Mouse (Mus musculus): Measurements from ENCODE around the gene Eda. TPM values are rescaled to one million over a fixed set of nuclear protein-coding genes. Genes with fewer than 3 reads are reported as not detected.

Eda gene
- polyA plus RNA-seq, 1 experiment from 2014 or later, result 1.7 TPM

GRCm38 (mm10) chrX:100314172-100314902 is 338.9 kb downstream of the Eda start:
- H3K27me3 ChIP-seq (replicated peaks; ENCODE audit: low read depth, poor library complexity, severe bottlenecking), result peaks cover 19% of the 10 kb centered on the region
- H3K4me1 ChIP-seq, result no peaks in the 10 kb centered on the region
- H3K27ac ChIP-seq (replicated peaks), result no peak overlapping the region
- H3K4me3 ChIP-seq, result no peak overlapping the region
- no peaks in the 10 kb centered on the region for H3K36me3 ChIP-seq (replicated peaks)
- DNase-seq (ENCODE audit: low spot score), result no peak
- no peaks in the 10 kb centered on the region for H3K9me3 ChIP-seq

- no peak for DNase-seq (ENCODE audit: low spot score)
- WGBS, result 73% methylated on average over 2 of the region's 2 CpGs
- Histone ChIP-seq H3K9me3 (no peaks in the 10 kb centered on the region), H3K4me3 (no peak overlapping the region), H3K36me3 (replicated peaks) (no peaks in the 10 kb centered on the region), H3K4me1 (no peaks in the 10 kb centered on the region), H3K27ac (replicated peaks) (no peak overlapping the region), H3K27me3 (replicated peaks; ENCODE audit: low read depth, poor library complexity, severe bottlenecking) (peaks cover 70% of the 10 kb centered on the region)
Observed at GRCm38 (mm10) chrX:100340687-100341086, 365.3 kb downstream of the Eda start.

DNA sequence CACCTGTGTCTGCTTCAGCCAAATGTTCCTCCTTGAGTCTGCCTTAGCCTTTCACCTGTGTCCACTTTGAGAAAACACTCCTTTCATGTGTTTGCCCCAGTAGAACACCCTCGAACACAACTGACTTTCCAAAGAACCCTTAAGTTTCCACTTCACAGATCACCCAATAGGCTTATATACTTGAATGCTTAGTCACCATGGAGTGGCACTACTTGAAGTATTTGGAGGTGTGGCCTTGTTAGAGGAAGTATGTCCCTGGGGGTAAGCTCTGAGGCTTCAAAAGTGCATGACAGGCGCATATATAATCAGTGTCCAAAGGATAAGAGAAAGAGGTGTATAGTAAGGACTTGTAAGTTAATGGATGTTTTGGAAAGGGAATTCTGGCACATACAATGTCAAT is 369.0 kb downstream of the Eda start:
- no peak overlapping the region for H3K27ac ChIP-seq (replicated peaks)
- no peak for DNase-seq (ENCODE audit: low spot score)
- no peaks in the 10 kb centered on the region for H3K4me1 ChIP-seq
- H3K9me3 ChIP-seq, result no peaks in the 10 kb centered on the region
- H3K36me3 ChIP-seq (replicated peaks), result no peaks in the 10 kb centered on the region
- peaks cover 36% of the 10 kb centered on the region for H3K27me3 ChIP-seq (replicated peaks; ENCODE audit: low read depth, poor library complexity, severe bottlenecking)
- WGBS, result 79% methylated on average over 2 of the region's 2 CpGs
- no peak overlapping the region for H3K4me3 ChIP-seq

GRCm38 (mm10) chrX:100356974-100357373 is 381.6 kb downstream of the Eda start:
- Histone ChIP-seq H3K4me1 (no peaks in the 10 kb centered on the region), H3K27me3 (replicated peaks; ENCODE audit: low read depth, poor library complexity, severe bottlenecking) (peaks cover 50% of the 10 kb centered on the region), H3K36me3 (replicated peaks) (no peaks in the 10 kb centered on the region), H3K9me3 (no peaks in the 10 kb centered on the region), H3K4me3 (no peak overlapping the region), H3K27ac (replicated peaks) (no peak overlapping the region)
- WGBS, result 95% methylated on average over 2 of the region's 2 CpGs
- no peak for DNase-seq (ENCODE audit: low spot score)

- Histone ChIP-seq H3K4me3 (no peak overlapping the region), H3K9me3 (0 out of 2 replicates have a peak, but pooled peaks cover 2% of the 10 kb centered on the region), H3K36me3 (replicated peaks) (no peaks in the 10 kb centered on the region), H3K27ac (replicated peaks) (no peak overlapping the region), H3K4me1 (no peaks in the 10 kb centered on the region), H3K27me3 (replicated peaks; ENCODE audit: low read depth, poor library complexity, severe bottlenecking) (peaks cover 49% of the 10 kb centered on the region)
- no peak for DNase-seq (ENCODE audit: low spot score)
- 84% methylated on average over 1 of the region's 1 CpGs for WGBS
Observed at GRCm38 (mm10) chrX:100389887-100390286, 414.5 kb downstream of the Eda start.

DNA sequence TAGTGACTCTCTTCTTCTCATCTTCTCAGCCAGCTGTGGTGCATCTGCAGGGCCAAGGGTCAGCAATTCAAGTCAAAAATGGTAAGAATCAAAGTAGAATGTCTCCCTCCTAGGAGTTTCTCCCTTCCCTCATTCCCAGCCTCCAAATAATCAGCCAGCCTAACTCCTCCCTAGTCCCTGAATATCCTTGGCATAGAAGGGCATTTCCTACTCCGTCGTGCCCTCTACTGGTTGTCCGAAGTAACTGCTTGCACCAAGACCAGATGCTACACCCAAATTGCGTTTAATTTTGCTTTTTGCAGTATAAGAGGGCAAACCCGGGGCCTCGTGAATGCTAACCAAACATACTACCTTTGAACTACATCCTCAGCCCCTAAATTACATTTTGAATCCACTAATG is 416.9 kb downstream of the Eda start:
- no peak overlapping the region for H3K27ac ChIP-seq (replicated peaks)
- no peaks in the 10 kb centered on the region for H3K36me3 ChIP-seq (replicated peaks)
- WGBS, result 30% methylated on average over 6 of the region's 6 CpGs
- H3K4me3 ChIP-seq, result no peak overlapping the region
- peak; percentile 39 for DNase-seq (ENCODE audit: low spot score)
- peaks cover 73% of the 10 kb centered on the region for H3K27me3 ChIP-seq (replicated peaks; ENCODE audit: low read depth, poor library complexity, severe bottlenecking)
- no peaks in the 10 kb centered on the region for H3K4me1 ChIP-seq
- H3K9me3 ChIP-seq, result no peaks in the 10 kb centered on the region

DNA sequence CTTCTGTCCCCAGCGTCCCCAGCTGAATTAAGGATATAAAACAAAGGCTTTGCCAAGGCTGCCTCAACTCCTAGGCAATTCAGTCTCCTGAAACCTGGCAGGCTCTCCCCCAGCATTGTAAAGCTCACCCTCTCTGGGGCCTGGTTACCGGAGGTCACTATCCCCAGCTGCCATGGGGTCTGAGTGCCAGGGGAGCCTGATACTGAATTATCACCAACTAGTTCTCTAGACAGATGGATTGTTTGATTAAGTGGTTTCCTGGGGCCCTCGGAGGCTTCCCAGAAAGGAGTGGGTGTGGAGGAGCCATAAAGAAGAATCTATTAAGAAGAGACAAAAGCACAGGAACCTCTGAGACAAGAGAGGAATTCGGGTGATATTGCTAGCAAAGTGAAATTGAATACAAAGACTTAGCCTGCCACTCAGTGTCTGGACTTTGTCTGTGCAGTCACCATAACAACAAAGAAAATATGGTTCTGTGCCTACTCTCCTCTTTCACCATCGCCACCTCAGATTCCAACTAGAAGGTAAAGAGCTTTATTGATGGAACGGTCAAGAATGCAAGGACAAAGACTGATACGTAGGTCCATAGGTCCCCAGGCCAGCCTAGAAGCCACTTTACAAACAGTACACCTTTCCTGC is 418.9 kb downstream of the Eda start:
- Histone ChIP-seq H3K4me1 (no peaks in the 10 kb centered on the region), H3K27ac (replicated peaks) (no peak overlapping the region), H3K36me3 (replicated peaks) (no peaks in the 10 kb centered on the region), H3K27me3 (replicated peaks; ENCODE audit: low read depth, poor library complexity, severe bottlenecking) (peaks cover 88% of the 10 kb centered on the region), H3K4me3 (no peak overlapping the region), H3K9me3 (no peaks in the 10 kb centered on the region)
- no peak for DNase-seq (ENCODE audit: low spot score)
- WGBS, result 77% methylated on average over 7 of the region's 7 CpGs

GRCm38 (mm10) chrX:100395026-100395425 is 419.6 kb downstream of the Eda start:
- peak; percentile 18 for DNase-seq (ENCODE audit: low spot score)
- no peak overlapping the region for H3K27ac ChIP-seq (replicated peaks)
- 81% methylated on average over 8 of the region's 8 CpGs for WGBS
- H3K27me3 ChIP-seq (replicated peaks; ENCODE audit: low read depth, poor library complexity, severe bottlenecking), result peaks cover 88% of the 10 kb centered on the region
- no peak overlapping the region for H3K4me3 ChIP-seq
- H3K36me3 ChIP-seq (replicated peaks), result no peaks in the 10 kb centered on the region
- H3K4me1 ChIP-seq, result no peaks in the 10 kb centered on the region
- H3K9me3 ChIP-seq, result no peaks in the 10 kb centered on the region

- no peaks in the 10 kb centered on the region for H3K9me3 ChIP-seq
- no peak overlapping the region for H3K4me3 ChIP-seq
- DNase-seq (ENCODE audit: low spot score), result no peak
- H3K27me3 ChIP-seq (replicated peaks; ENCODE audit: low read depth, poor library complexity, severe bottlenecking), result peaks cover 94% of the 10 kb centered on the region
- H3K4me1 ChIP-seq, result no peaks in the 10 kb centered on the region
- H3K27ac ChIP-seq (replicated peaks), result no peak overlapping the region
- no peaks in the 10 kb centered on the region for H3K36me3 ChIP-seq (replicated peaks)
Observed at GRCm38 (mm10) chrX:100400900-100401299, 425.5 kb downstream of the Eda start.

- no peaks in the 10 kb centered on the region for H3K36me3 ChIP-seq (replicated peaks)
- H3K9me3 ChIP-seq, result no peaks in the 10 kb centered on the region
- no peak overlapping the region for H3K4me3 ChIP-seq
- H3K27me3 ChIP-seq (replicated peaks; ENCODE audit: low read depth, poor library complexity, severe bottlenecking), result peaks cover 93% of the 10 kb centered on the region
- H3K27ac ChIP-seq (replicated peaks), result no peak overlapping the region
- 83% methylated on average over 5 of the region's 5 CpGs for WGBS
- no peaks in the 10 kb centered on the region for H3K4me1 ChIP-seq
- no peak for DNase-seq (ENCODE audit: low spot score)
Observed at GRCm38 (mm10) chrX:100401657-100402056, 426.3 kb downstream of the Eda start.

DNA sequence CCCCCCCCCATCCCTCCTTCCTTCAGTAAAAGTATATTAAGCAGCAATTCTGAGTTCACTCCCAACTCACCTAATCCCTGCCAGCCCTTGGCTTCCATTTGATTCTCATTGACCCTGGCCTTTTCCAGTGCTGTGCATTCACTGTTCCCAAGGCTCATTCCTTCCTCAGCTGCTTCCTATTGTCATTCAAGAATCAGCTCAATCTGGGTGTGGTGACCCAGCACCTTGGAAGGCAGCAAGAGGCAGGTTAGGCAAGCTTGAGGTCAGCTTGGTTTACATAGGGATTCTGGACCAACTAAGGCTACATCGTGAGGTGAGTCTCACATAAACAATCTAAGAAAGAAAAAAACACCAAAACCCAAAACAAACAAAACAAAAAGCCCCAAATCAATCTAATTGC is 433.8 kb downstream of the Eda start:
- 77% methylated on average over 1 of the region's 1 CpGs for WGBS
- no peak for DNase-seq (ENCODE audit: low spot score)
- Histone ChIP-seq H3K4me1 (no peaks in the 10 kb centered on the region), H3K4me3 (no peak overlapping the region), H3K27me3 (replicated peaks; ENCODE audit: low read depth, poor library complexity, severe bottlenecking) (peaks cover 71% of the 10 kb centered on the region), H3K27ac (replicated peaks) (no peak overlapping the region), H3K9me3 (no peaks in the 10 kb centered on the region), H3K36me3 (replicated peaks) (no peaks in the 10 kb centered on the region)

DNA sequence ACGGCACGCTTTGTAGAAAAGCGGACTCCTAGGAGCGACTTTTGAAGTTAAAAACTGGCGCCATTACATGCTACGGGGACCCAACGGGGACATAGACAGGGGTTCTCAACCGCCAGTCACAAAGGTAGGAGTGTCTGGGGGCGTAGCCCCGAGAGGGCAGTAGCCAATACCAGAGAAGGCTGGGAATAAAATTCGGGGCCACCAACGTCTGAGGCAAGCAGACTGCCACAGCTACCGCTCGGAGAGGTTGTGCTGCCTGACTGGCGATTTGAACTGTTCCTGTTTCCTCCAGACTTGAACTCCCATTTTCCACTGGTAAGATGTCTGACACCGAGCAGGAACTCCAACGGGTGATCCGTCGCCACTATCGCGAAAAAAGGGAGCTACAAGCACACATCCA is 453.3 kb downstream of the Eda start, which contains the start of gene Otud6a:
Otud6a (plus strand) TSS at position 321 of the 400 bp plus-strand sequence.
- H3K27me3 ChIP-seq (replicated peaks; ENCODE audit: low read depth, poor library complexity, severe bottlenecking), result peaks cover 45% of the 10 kb centered on the region

DNA sequence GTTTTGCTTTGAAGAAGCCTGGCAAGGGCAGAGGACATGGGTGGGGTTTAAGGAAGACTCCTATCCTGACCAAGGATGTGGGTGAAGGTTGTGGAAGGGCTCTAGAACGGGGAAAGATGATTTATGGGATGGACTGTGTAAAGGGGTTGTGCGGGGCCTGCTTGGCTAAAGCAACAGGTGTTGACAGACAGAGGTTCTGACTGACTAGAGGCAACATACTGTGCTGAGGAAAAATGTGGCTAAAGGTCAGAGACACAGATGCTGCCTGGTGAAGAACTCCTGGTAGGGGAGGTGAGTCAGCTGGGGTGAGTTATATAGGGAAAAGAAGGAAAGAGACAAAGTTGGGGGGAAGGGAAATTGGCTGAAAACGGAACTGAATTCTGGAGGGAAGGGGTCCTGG is 456.9 kb downstream of the Eda start:
- Histone ChIP-seq H3K27ac (replicated peaks) (no peak overlapping the region), H3K4me3 (no peak overlapping the region), H3K36me3 (replicated peaks) (no peaks in the 10 kb centered on the region), H3K27me3 (replicated peaks; ENCODE audit: low read depth, poor library complexity, severe bottlenecking) (peaks cover 74% of the 10 kb centered on the region), H3K9me3 (no peaks in the 10 kb centered on the region; the same call in 1 of the 2 replicates), H3K4me1 (no peaks in the 10 kb centered on the region)
- DNase-seq (ENCODE audit: low spot score), result no peak
- 71% methylated on average over 3 of the region's 3 CpGs for WGBS

More for the DNA sequence above, 453.3 kb downstream of the Eda start, which contains the start of gene Otud6a:
- H3K4me1 ChIP-seq, result no peaks in the 10 kb centered on the region
- H3K27ac ChIP-seq (replicated peaks), result no peak within 1 kb of the TSS
- no peaks in the 10 kb centered on the region for H3K36me3 ChIP-seq (replicated peaks)
- H3K9me3 ChIP-seq, result no peaks in the 10 kb centered on the region; the same call in 1 of the 2 replicates
- no peak within 1 kb of the TSS for H3K4me3 ChIP-seq
- 89% methylated on average over 21 of the region's 21 CpGs for whole genome bisulfite sequencing
- DNase-seq (ENCODE audit: low spot score), result no peak
